Mouse (Mus musculus) stomach, embryonic 14.5 days (tissue): ENCODE measurements around the gene Rad50. TPM values are rescaled to one million over a fixed set of nuclear protein-coding genes. Genes with fewer than 3 reads are reported as not detected.
A peak's percentile ranks its signal among the peaks of the same experiment; 100 is the strongest.

Experiments
- ATAC-seq: fragments of 200-750 bp; cut with Nextera tagmentation; 2 replicates; pipeline ENCODE4 v1.8.0; 2017; ENCODE audit warnings: low read depth, moderate TSS enrichment; ENCODE audit not compliant: insufficient number of reproducible peaks, insufficient read depth, low FRiP score
- H3K27ac ChIP-seq: fragments of 300-500 bp; sonication (generic); 2 replicates; pipeline ENCODE4 v1.5.1; 2014; ENCODE audit warnings: mild to moderate bottlenecking, low read length, moderate library complexity, mixed read lengths
- H3K27me3 ChIP-seq: fragments of 300-500 bp; sonication (generic); 2 replicates; pipeline ENCODE4 v1.6.1; 2014; ENCODE audit warnings: low read length, control low read depth, mixed read lengths; ENCODE audit not compliant: control insufficient read depth, insufficient read depth
- H3K36me3 ChIP-seq: fragments of 300-500 bp; sonication (generic); 2 replicates; pipeline ENCODE4 v1.6.1; 2014; ENCODE audit warnings: mild to moderate bottlenecking, control low read depth, low read length, moderate library complexity, mixed read lengths; ENCODE audit not compliant: control insufficient read depth, insufficient read depth
- H3K4me1 ChIP-seq: fragments of 300-500 bp; sonication (generic); 2 replicates; pipeline ENCODE4 v1.6.1; 2014; ENCODE audit warnings: low read length, control low read depth, mixed read lengths; ENCODE audit not compliant: control insufficient read depth, insufficient read depth
- H3K4me2 ChIP-seq: fragments of 300-500 bp; sonication (generic); replicated peaks from 2 replicates; pipeline ENCODE4 v1.6.1; 2014; ENCODE audit warnings: low read depth, low read length, control low read depth
- H3K4me3 ChIP-seq: fragments of 300-500 bp; sonication (generic); 2 replicates; pipeline ENCODE4 v1.5.1; 2014; ENCODE audit warnings: low read depth, low read length, control low read depth
- H3K9ac ChIP-seq: fragments of 300-500 bp; sonication (generic); replicated peaks from 2 replicates; pipeline ENCODE4 v1.6.1; 2014; ENCODE audit warnings: low read depth, mild to moderate bottlenecking, control low read depth, low read length, moderate library complexity, mixed read lengths
- H3K9me3 ChIP-seq: fragments of 300-500 bp; sonication (generic); 2 replicates; pipeline ENCODE4 v1.6.1; 2016; ENCODE audit warnings: low read depth, low read length, control low read depth; ENCODE audit not compliant: control insufficient read depth
- WGBS: fragments of 180-500 bp; shearing (Covaris S2); extraction: QIAGEN DNeasy Blood & Tissue Kit; methylation state at CpG from one replicate; pipeline ENCODE4 v1.1.7; 2014; 5-methylcytosine and 5-hydroxymethylcytosine counted together
- polyA plus RNA-seq: library from polyadenylated mRNA; unstranded; fragments of >200 nt; fragmentation: Nextera tagmentation; extraction: Ambion mirVana; gene quantifications from 2 replicates; pipeline ENCODE4 v1.2.1, GENCODE M21; 2014

Rad50 gene
- polyA plus RNA-seq, 1 experiment from 2014 or later: 28.9 TPM

GRCm38 (mm10) chr11:53720715-53721114, 13.6 kb upstream of the Rad50 start, which contains the start of gene Il5:
TSS of gene Il5 (plus strand) at chr11:53720794.
- no peaks in the 10 kb centered on the region for H3K27me3 ChIP-seq
- H3K4me2 ChIP-seq: no peak within 1 kb of the TSS
- no peaks in the 10 kb centered on the region for H3K4me1 ChIP-seq
- no peak within 1 kb of the TSS for H3K4me3 ChIP-seq
- H3K9me3 ChIP-seq: no peaks in the 10 kb centered on the region
- no peak within 1 kb of the TSS for H3K9ac ChIP-seq
- H3K36me3 ChIP-seq: no peaks in the 10 kb centered on the region
- 79% methylated on average over 6 of the region's 6 CpGs for WGBS
- no peak for ATAC-seq
- H3K27ac ChIP-seq: no peak within 1 kb of the TSS

- no peaks in the 10 kb centered on the region for H3K27me3 ChIP-seq
- no peaks in the 10 kb centered on the region for H3K36me3 ChIP-seq
- no peak overlapping the region for H3K4me3 ChIP-seq
- no peaks in the 10 kb centered on the region for H3K4me1 ChIP-seq
- H3K4me2 ChIP-seq: no peak overlapping the region
- ATAC-seq: no peak
- H3K9ac ChIP-seq: no peak overlapping the region
- WGBS: 81% methylated on average over 1 of the region's 1 CpGs
- no peaks in the 10 kb centered on the region for H3K9me3 ChIP-seq
- H3K27ac ChIP-seq: no peak overlapping the region
Measured at GRCm38 (mm10) chr11:53719701-53720100, 12.6 kb upstream of the Rad50 start.

GRCm38 (mm10) chr11:53707718-53708009, 545 bp upstream of the Rad50 start:
- H3K4me3 ChIP-seq: peak overlapping the region; percentile 77
- H3K4me1 ChIP-seq: 0 out of 2 replicates have a peak, but pooled peaks cover 3% of the 10 kb centered on the region
- H3K36me3 ChIP-seq: peaks cover 5% of the 10 kb centered on the region
- peak overlapping the region; percentile 87; the same call in 1 of the 2 replicates for H3K27ac ChIP-seq
- 83% methylated on average over 3 of the region's 3 CpGs for WGBS
- H3K4me2 ChIP-seq: peak overlapping the region; percentile 63
- H3K9ac ChIP-seq: peak overlapping the region; percentile 77; the same call in 1 of the 2 replicates
- no peaks in the 10 kb centered on the region for H3K27me3 ChIP-seq
- ATAC-seq: no peak
- H3K9me3 ChIP-seq: no peaks in the 10 kb centered on the region

GRCm38 (mm10) chr11:53706236-53706933, 734 bp downstream of the Rad50 start:
- peak overlapping the region; percentile 87 for H3K27ac ChIP-seq
- H3K4me2 ChIP-seq: peak overlapping the region; percentile 63
- peak overlapping the region; percentile 77 for H3K4me3 ChIP-seq
- peak overlapping the region; percentile 77 for H3K9ac ChIP-seq
- peak; percentile 64; the same call in 1 of the 2 replicates for ATAC-seq
- WGBS: 7% methylated on average over 29 of the region's 29 CpGs
- H3K27me3 ChIP-seq: no peaks in the 10 kb centered on the region
- H3K9me3 ChIP-seq: no peaks in the 10 kb centered on the region
- H3K4me1 ChIP-seq: 0 out of 2 replicates have a peak, but pooled peaks cover 3% of the 10 kb centered on the region
- peaks cover 8% of the 10 kb centered on the region for H3K36me3 ChIP-seq

GRCm38 (mm10) chr11:53699351-53699750, 7.8 kb downstream of the Rad50 start:
- H3K36me3 ChIP-seq: peaks cover 26% of the 10 kb centered on the region
- H3K9me3 ChIP-seq: no peaks in the 10 kb centered on the region
- H3K9ac ChIP-seq: no peak overlapping the region
- H3K4me1 ChIP-seq: no peaks in the 10 kb centered on the region
- H3K27ac ChIP-seq: no peak overlapping the region
- WGBS: 90% methylated on average over 4 of the region's 4 CpGs
- no peak overlapping the region for H3K4me2 ChIP-seq
- ATAC-seq: no peak
- no peaks in the 10 kb centered on the region for H3K27me3 ChIP-seq
- H3K4me3 ChIP-seq: no peak overlapping the region

GRCm38 (mm10) chr11:53698521-53698920, 8.6 kb downstream of the Rad50 start:
- H3K27me3 ChIP-seq: no peaks in the 10 kb centered on the region
- H3K4me3 ChIP-seq: no peak overlapping the region
- H3K36me3 ChIP-seq: peaks cover 25% of the 10 kb centered on the region; the same call in 1 of the 2 replicates
- WGBS: 91% methylated on average over 2 of the region's 2 CpGs
- H3K9ac ChIP-seq: no peak overlapping the region
- no peak overlapping the region for H3K27ac ChIP-seq
- no peaks in the 10 kb centered on the region for H3K4me1 ChIP-seq
- no peak for ATAC-seq
- no peak overlapping the region for H3K4me2 ChIP-seq
- no peaks in the 10 kb centered on the region for H3K9me3 ChIP-seq

- Histone ChIP-seq H3K4me3 (no peak overlapping the region), H3K9me3 (no peaks in the 10 kb centered on the region), H3K27me3 (no peaks in the 10 kb centered on the region), H3K36me3 (peaks cover 21% of the 10 kb centered on the region; the same call in 1 of the 2 replicates), H3K9ac (no peak overlapping the region), H3K27ac (no peak overlapping the region), H3K4me1 (no peaks in the 10 kb centered on the region), H3K4me2 (no peak overlapping the region)
- 52% methylated on average over 10 of the region's 10 CpGs for WGBS
- no peak for ATAC-seq
Measured at GRCm38 (mm10) chr11:53691979-53692378, 15.1 kb downstream of the Rad50 start.

- no peaks in the 10 kb centered on the region for H3K9me3 ChIP-seq
- H3K27me3 ChIP-seq: no peaks in the 10 kb centered on the region
- H3K4me3 ChIP-seq: no peak overlapping the region
- H3K9ac ChIP-seq: no peak overlapping the region
- H3K27ac ChIP-seq: no peak overlapping the region
- ATAC-seq: no peak
- WGBS: 80% methylated on average over 9 of the region's 9 CpGs
- H3K36me3 ChIP-seq: peaks cover 20% of the 10 kb centered on the region
- H3K4me1 ChIP-seq: no peaks in the 10 kb centered on the region
- no peak overlapping the region for H3K4me2 ChIP-seq
Measured at GRCm38 (mm10) chr11:53682994-53683530, 24.1 kb downstream of the Rad50 start.
